Mouse (Mus musculus) megakaryocyte, adult 5-6 weeks (primary cell): ENCODE results near the gene Eefsec. TPM values are rescaled to one million over a fixed set of nuclear protein-coding genes. Genes with fewer than 3 reads are reported as not detected.

Experiments used
- ATAC-seq: 2 replicates; pipeline ENCODE4 v1.8.0; 2016; ENCODE audit warnings: mild to moderate bottlenecking, inconsistent platforms; ENCODE audit not compliant: poor library complexity, severe bottlenecking
- total RNA-seq, 2 experiments: library from RNA; stranded (forward) in 1 of 2; stranded (reverse) in 1 of 2; fragments of 153-499, 151-499 nt in 1 of 2; fragments of 221-1000, 200-1000 nt in 1 of 2; gene quantifications; 2 replicates each; pipeline versions ENCODE4 v1.2.3 to v1.2.4; 2015 to 2017

Gene Eefsec
- 10.5 and 11.2 TPM in 2 replicates for total RNA-seq (2015)
- total RNA-seq (2017), result 7.0 and 10.8 TPM in 2 replicates

DNA sequence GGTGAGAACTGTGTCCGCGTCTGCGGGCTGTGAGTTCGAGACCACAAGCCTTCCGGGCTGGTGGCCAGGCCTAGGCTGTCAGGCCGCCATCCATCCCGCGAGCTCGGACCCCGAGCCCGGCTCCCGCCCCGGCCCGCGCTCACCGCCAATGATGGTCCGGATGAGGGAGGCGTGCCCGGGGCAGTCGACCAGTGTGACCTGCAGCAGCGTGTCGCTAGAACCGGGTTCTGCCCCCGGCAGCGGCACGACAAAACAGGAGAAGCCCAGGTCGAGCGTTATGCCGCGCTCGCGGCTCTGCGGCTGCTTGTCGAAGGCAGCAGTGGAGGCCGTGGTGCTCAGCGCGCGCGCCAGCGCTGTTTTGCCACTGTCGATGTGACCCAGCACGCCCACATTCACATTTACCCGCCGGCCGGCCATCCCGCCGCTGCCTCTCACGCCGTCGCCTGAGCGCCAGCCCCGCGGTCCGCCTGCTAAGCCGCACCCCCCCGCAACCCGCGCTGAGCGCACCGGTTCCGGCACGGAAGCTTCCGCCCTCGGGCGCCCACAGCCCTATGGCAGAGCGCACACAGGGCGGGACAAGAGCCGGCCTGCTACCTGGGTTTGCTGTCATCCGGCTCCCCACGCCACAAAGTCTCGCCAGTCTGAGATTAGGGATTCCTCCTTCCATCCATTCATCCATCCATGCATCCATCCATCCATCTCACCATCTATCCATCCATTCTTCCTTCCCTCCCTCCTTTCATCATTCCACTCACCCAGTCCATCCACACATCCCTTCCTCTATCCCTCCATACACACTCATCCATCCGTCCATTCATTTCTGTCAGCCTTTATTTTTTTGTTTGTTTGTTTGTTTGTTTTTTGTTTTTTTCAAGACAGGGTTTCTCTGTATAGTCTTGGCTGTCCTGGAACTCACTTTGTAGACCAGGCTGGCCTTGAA, at the start of gene Eefsec:
Gene Eefsec (minus strand): TSS at position 477 of the 940 bp plus-strand sequence.
- ATAC-seq, result peak; percentile 99

- ATAC-seq, result no peak
Observed at GRCm38 (mm10) chr6:88493712-88494111, 47.4 kb upstream of the Eefsec start.

DNA sequence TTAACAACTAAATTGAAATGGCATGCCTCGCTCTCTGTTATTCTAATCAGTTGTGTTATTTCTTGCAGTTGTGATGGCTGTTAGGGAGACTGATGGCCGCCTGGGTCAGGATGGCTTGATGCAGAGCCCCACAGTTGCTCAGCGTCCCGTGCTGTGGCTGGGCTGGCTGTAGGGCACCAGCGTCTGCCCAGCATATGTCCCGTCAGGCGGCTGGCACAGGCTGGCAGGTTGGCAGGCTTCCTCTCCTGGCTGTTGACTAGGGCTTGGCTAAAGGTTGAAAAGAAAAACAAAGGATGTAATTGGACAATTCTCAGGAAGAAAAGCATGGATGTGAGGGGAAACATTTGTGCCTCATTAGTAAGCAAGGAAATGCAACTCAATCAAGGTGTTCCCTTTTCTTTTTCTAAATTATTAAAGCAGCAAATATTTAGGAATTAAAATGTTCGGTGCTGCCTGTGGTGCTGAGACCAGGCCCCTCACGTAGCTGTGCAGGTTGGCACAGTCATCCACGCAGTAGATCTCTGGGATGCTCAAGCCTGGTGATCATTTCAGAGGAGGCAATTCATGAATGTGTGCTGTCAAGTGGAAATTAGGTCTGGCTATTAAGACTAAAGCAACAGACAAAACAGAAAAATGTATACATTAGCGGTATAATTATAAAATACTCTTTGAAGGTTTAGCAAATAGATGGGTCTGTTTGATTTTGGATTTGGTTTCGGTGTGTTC, 44.5 kb upstream of the Eefsec start:
- no peak for ATAC-seq

DNA sequence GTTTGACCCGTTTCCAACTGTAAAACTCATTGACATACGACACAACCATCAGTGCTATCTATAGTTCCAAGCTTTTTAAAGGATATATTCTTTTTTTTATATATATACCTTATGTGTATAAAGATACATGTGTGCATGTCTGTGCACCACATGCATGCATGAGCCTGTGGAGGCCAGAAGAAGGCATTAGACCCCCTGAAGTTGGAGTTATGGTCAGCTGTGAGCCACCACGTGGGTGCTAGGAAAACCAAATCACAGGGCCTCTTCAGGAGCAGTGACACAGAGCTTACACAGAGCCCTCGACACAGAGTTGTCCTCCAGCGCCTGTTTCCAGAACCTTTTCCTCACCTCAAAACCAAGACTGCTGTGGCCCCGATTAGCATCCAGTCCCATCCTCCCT, 43.5 kb upstream of the Eefsec start:
- no peak for ATAC-seq

DNA sequence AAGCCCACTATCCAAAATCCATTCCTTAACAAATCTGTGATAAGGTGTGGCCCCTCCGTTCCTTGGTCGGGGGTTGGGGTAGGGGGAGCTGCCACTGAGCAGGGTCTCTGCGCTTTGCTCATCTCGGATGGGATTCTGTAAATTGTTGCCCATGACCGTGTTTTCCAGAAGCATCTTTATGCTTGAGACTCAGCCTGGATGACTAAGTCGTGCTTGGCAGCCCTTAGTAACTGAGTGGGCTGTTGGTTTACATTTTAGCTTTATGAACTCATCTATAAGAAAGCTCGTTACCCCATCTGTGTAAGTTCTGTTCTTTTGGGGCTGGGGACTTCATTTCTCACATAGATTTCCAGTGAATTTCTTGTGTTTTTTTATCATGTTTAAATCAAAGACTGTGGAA, 42.7 kb upstream of the Eefsec start:
- ATAC-seq, result no peak

GRCm38 (mm10) chr6:88486893-88487292, 40.6 kb upstream of the Eefsec start:
- ATAC-seq, result peak; percentile 69

- peak; percentile 33 for ATAC-seq
Observed at GRCm38 (mm10) chr6:88485378-88485777, 39.0 kb upstream of the Eefsec start.

- no peak for ATAC-seq
Observed at GRCm38 (mm10) chr6:88483913-88484312, 37.6 kb upstream of the Eefsec start.

GRCm38 (mm10) chr6:88483111-88483510, 36.8 kb upstream of the Eefsec start:
- no peak for ATAC-seq

DNA sequence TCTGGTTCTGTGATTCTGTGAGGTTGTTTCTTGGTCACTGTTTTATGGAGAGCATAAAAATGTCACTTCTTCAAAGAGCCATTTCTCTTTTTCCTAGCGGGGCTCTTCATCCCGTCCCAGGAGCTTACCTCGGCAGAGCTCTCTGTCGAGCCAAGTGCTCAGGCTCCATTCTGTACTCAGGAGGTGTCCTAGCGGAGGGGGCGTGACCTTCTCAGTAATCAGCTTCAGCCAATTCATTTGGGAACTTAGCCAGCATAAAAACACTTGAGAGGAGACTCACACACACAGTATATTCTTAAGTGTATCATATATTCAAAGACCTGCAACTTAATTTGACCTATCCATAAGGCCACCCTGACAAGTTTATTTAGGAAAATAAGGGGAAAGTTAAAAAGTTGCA, 34.1 kb upstream of the Eefsec start:
- ATAC-seq, result no peak

DNA sequence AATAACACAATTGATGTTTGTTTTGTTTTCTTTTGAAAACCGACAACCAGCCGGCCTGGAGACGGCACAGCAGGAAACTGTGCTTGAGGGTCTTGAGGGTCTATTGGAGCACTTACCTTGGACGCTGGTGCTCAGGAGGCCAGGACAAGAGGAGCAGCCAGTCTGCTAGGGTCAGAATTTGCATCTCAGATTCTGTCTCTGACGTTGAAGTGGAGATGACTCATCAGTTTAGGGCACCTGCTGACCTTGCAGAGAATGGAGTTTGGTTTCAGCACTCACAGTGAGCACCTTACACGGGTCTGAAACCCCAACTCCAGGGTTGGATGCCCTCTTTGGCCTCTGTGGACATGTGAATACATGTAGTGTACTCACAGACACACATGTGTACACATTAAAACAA, 23.5 kb upstream of the Eefsec start:
- no peak for ATAC-seq

DNA sequence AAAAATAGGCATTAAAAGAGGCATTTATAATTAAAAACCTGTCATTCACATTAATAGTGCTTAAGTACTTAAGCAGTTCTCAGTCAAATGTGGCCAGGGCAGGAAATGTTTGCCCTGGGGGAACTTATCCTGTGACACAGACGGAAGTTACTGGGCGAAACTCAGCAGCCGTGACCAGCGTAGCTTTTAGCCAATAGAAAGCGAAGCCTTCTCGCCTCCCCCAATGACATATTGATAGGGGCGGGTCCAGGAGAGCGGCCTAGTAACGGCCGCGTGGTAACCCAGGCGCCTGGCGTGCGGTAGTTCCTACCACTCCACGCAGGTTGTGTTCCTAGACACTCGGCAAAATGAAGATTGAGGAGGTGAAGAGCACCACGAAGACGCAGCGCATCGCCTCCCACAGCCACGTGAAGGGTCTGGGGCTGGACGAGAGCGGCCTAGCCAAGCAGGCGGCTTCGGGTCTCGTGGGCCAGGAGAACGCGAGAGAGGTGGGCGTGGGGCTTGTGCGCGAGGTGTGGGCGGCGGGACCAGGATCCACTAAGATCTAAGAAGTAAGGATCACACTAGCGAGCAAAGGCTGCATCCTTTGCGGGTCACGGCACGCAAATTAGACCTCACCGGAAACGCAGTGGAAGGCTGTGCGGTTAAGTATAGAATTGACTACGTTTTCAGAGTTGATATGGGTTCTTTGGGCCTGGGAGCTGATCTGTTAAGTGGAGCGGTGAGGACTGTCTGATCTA, 19.0 kb upstream of the Eefsec start, which contains the start of gene Ruvbl1:
Gene Ruvbl1 (plus strand): TSS at position 229 of the 740 bp plus-strand sequence.
- peak; percentile 100 for ATAC-seq

- ATAC-seq, result no peak
Observed at GRCm38 (mm10) chr6:88454545-88454944, 8.2 kb upstream of the Eefsec start.

DNA sequence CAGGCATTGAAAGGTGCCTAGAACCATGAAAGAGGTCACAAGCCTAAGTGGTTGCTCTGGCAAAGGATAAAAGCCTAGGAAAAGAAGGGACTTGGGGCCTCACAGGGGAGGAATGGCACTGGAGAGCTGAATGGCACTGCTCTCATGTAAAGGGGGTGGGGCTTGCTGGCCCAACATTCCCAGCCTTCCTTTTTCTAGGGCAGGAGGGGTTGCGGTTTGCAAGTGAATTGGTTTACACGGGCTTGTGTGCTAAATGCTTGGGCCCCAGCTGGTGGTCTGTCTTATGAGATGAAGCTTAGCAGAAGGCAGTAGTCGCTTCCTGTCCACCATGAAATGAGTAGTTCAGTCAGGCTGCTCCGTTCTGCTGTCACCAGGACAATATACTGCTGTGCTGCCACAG, 1.1 kb upstream of the Eefsec start:
- ATAC-seq, result no peak

DNA sequence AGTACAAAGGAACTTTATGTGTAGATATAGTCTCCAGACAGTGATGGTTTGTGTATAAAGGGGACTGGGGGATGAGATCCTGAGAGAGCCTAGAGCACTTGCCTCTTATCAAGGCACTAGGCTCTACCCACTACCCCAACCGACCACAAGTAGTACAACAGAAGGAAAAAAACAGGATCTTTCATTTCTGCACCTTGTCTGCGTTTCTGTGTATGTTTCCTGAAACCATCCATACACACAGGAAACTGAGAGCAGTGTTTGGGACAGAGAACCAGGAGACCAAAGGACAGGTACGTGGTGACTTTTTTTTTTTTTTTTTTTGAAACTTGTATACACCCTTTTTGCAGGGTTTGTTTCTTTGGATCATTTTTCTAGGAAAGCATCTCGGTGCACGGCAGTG, 678 bp downstream of the Eefsec start:
- ATAC-seq, result no peak

- no peak for ATAC-seq
Observed at GRCm38 (mm10) chr6:88444076-88444750, 2.1 kb downstream of the Eefsec start.

- ATAC-seq, result no peak
Observed at GRCm38 (mm10) chr6:88443446-88443845, 2.9 kb downstream of the Eefsec start.

GRCm38 (mm10) chr6:88442551-88442950, 3.8 kb downstream of the Eefsec start:
- ATAC-seq, result no peak

DNA sequence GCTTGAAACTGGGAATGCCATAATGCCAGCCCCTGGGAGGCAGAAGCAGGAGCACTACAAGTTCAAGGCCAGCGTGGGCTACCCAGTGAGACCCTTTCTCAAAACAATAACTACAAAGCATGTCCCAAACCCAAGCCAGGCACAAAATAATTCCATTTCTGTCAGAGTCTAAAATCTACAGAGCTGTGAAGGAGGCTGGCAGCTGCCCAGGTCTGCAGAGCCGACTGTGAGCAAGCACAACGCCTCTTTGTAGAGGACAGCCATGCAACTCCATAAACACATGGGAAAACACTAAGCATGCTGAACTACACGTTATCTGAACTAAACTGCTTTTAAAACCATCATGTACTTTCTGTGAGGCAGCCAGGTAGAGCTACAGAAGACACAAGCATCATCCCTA, 7.3 kb downstream of the Eefsec start:
- no peak for ATAC-seq

- ATAC-seq, result peak; percentile 68
Observed at GRCm38 (mm10) chr6:88435609-88436008, 10.7 kb downstream of the Eefsec start.
